9 mouse cellular contexts compared by ENCODE assay signal in the genomic region with DNA sequence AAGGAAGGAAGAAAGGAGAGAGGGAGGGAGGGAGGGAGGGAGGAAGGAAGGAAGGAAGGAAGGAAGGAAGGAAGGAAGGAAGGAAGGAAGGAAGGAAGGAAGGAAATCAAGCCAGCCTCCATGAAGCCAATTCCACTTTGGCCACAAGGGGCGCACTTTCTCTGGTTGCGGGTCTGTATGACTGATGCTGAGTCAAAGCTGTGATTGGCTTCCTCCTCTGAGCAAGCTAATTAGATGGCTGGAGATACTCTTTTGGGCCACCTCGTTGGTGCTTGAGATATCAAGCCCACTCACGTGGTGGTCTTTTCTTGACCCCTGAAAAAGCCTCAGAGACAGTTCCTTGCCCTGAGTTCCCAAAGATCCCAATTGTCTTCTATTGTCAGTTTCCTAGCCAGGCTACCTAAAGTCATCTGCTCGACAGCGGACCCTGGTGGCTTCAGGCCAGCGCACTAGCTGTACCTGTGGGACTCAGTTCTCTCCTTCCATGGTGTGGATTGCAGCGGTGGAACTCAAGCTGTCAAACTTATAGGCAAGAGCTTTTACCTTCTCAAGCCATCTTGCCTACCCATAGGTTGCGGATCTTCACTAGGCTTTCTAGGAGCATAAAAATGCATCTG. TPM values are rescaled to one million over a fixed set of nuclear protein-coding genes. Genes with fewer than 3 reads are reported as not detected.
A peak's percentile ranks its signal among the peaks of the same experiment; 100 is the strongest.
DNase-seq lines count a peak whose midpoint lies in the region; ATAC-seq and TF ChIP-seq lines count a peak whose summit lies in the region.
"Had no signal": no experiment of that assay in that cellular context is flagged by ENCODE, and none has a peak within 500 bp of the region (broad histone marks: within the 10 kb centered on the region; RNA-seq: fewer than 3 reads in every experiment).

No protein-coding gene starts in this region.

- peak; percentile 58; the same call in 1 of the 2 replicates for ATAC-seq in frontal cortex, adult (ENCODE audit: low TSS enrichment)
- ATAC-seq in intestine, embryonic 16.5 days: peak; percentile 66

- H3K27ac ChIP-seq in intestine, embryonic 16.5 days (ENCODE audit: low read length): no peak overlapping the region
- H3K27ac ChIP-seq in spleen, adult 2 months (ENCODE audit: insufficient read depth, low read length): no peak overlapping the region
- H3K27ac ChIP-seq: stomach, embryonic 15.5 days had no signal

- H3K4me2 ChIP-seq in intestine, embryonic 16.5 days (ENCODE audit: low read depth, low read length): no peak overlapping the region
- H3K4me2 ChIP-seq: stomach, embryonic 15.5 days had no signal

- no peak for DNase-seq in frontal cortex, postnatal 10 days (ENCODE audit: low spot score in 2 of 2)
- DNase-seq in A20 (ENCODE audit: low read depth, low spot score): peak; percentile 85
- peak; percentile 84 for DNase-seq in adrenal gland, postnatal 14 days
- DNase-seq in embryo, embryonic 11 days: peak; percentile 80
- peak; percentile 57 for DNase-seq in lung, postnatal 25 days (ENCODE audit: low spot score)
- peak; percentile 43 to 51 for DNase-seq in spleen, adult 2 months (ENCODE audit: low read depth in 1 of 2, low spot score in 2 of 2)

- H3K9ac ChIP-seq in intestine, embryonic 16.5 days (ENCODE audit: low read depth, low read length): no peak overlapping the region
- H3K9ac ChIP-seq: stomach, embryonic 15.5 days had no signal

- TF ChIP-seq CTCF in spleen, adult 2 months (IDR thresholded peaks at IDR 0.05; ENCODE audit: extremely low read depth, insufficient read depth, insufficient read length, insufficient replicate concordance): peak; percentile 60; the same call in 1 of the 2 replicates

- H3K27me3 ChIP-seq in intestine, embryonic 16.5 days (replicated peaks; ENCODE audit: control insufficient read depth, insufficient read depth, low read length): no peaks in the 10 kb centered on the region
- no peaks in the 10 kb centered on the region; the same call in 1 of the 2 replicates for H3K27me3 ChIP-seq in spleen, adult 2 months (ENCODE audit: control insufficient read depth, insufficient read depth, low read length)
- H3K27me3 ChIP-seq: stomach, embryonic 15.5 days had no signal

- no peaks in the 10 kb centered on the region for H3K9me3 ChIP-seq in intestine, embryonic 16.5 days (ENCODE audit: control insufficient read depth, low read length)
- H3K9me3 ChIP-seq: stomach, embryonic 15.5 days had no signal

- no peak for TF ChIP-seq POLR2A in spleen, adult 2 months (IDR thresholded peaks at IDR 0.05; ENCODE audit: low read depth, low read length)

- no peaks in the 10 kb centered on the region for H3K36me3 ChIP-seq in intestine, embryonic 16.5 days (ENCODE audit: control insufficient read depth, insufficient read depth, low read length)
- no peaks in the 10 kb centered on the region for H3K36me3 ChIP-seq in spleen, adult 2 months (ENCODE audit: control insufficient read depth, insufficient read depth, low read length)
- H3K36me3 ChIP-seq: stomach, embryonic 15.5 days had no signal

- no peak overlapping the region for H3K4me3 ChIP-seq in intestine, embryonic 16.5 days (ENCODE audit: low read length)
- no peak overlapping the region for H3K4me3 ChIP-seq in spleen, adult 2 months (ENCODE audit: extremely low read depth, insufficient read depth, insufficient read length)
- H3K4me3 ChIP-seq: stomach, embryonic 15.5 days had no signal

- no peaks in the 10 kb centered on the region for H3K4me1 ChIP-seq in intestine, embryonic 16.5 days (ENCODE audit: control insufficient read depth, insufficient read depth, low read length)
- no peaks in the 10 kb centered on the region for H3K4me1 ChIP-seq in spleen, adult 2 months (ENCODE audit: control insufficient read depth, insufficient read depth, insufficient read length)
- H3K4me1 ChIP-seq: stomach, embryonic 15.5 days had no signal

- WGBS in intestine, embryonic 16.5 days: 20% methylated on average over 9 of the region's 9 CpGs
- WGBS in spleen, adult 2 months: 29% methylated on average over 9 of the region's 9 CpGs

RNA-seq across cellular contexts. Expression of a gene that starts 9.6 kb away (rescaled TPM):
- total RNA-seq in adrenal gland, postnatal 14 days (2021): 2.7 TPM in 2 replicates
- 3.1 and 3.5 TPM in 2 replicates for polyA plus RNA-seq in intestine, embryonic 16.5 days (2015; fragmentation: Nextera tagmentation; extraction: Ambion mirVana)
- polyA plus RNA-seq in spleen, adult 2 months (2012; rRNA removed): 2.4 and 4.8 TPM in 2 replicates

RNA-seq across cellular contexts. Expression of a gene that starts 16.1 kb away (rescaled TPM):
- total RNA-seq in adrenal gland, postnatal 14 days (2021): 22.8 and 26.4 TPM in 2 replicates
- polyA plus RNA-seq in intestine, embryonic 16.5 days (2015; fragmentation: Nextera tagmentation; extraction: Ambion mirVana): 5.8 and 6.3 TPM in 2 replicates
- 4.0 and 4.1 TPM in 2 replicates for polyA plus RNA-seq in spleen, adult 2 months (2012; rRNA removed)

Comparison
In these comparisons a context has a peak if more than half of its experiments do, and no peak if none do; other contexts are left out.
1. DNase-seq: peak in A20 (single experiment), adrenal gland, postnatal 14 days (single experiment), embryo, embryonic 11 days (single experiment), lung, postnatal 25 days (single experiment) and spleen, adult 2 months (2 of 2); none in frontal cortex, postnatal 10 days (0 of 2).